Mouse (Mus musculus): ENCODE measurements around the gene Zfp39. TPM values are rescaled to one million over a fixed set of nuclear protein-coding genes. Genes with fewer than 3 reads are reported as not detected.

Zfp39 gene
- polyA plus RNA-seq (2014; fragmentation: Nextera tagmentation; extraction: Ambion mirVana): 6.7 and 7.2 TPM in 2 replicates

DNA sequence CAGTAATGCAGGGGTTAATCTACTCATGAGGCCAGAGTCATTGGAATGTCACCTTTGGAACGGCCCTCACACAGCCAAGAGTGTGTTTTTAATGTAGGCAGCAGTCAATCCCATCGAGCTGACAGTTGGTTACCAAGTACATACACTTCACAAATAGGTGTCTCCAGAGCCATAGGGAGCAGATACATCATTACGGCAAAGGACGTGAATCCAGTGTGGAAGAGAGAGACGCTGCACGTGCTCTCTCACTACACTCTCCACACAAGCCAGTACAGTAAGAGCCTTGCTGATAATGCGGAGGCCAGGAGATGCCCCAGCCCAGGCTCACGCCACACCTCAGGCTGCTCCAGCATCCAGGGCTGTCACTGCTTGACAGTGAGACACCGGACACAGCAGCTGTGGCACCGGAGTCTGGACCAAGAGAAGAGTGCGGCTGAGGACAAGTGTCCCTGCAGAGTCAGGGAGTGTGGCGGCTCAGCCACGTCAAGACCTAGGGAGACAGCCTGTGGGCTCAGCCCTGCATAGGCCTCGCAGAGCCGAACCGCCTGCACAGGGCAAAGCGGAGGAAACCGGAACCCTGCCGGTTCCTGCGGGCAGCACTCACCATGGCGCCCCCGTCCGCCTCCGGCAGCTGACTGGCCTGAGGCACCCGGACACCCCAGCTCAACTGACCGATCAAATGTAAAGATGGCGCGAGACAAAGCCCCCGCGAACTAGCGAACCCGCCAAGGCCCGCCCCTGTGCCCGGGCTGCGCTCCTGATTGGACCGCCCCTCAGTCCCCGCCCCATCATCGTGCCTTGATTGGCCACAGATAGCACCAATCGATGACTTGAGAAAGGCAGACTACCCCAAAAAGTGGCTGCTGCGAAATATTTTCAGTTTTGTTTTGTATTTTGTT, at the start of gene Zfp39:
Gene Zfp39 (minus strand): TSS at position 715 of the 899 bp plus-strand sequence.
- WGBS: under 1% methylated on average over 40 of the region's 40 CpGs
- Histone ChIP-seq H3K27ac (ENCODE audit: low read depth) (peak within 1 kb of the TSS; percentile 60), H3K9me3 (ENCODE audit: control insufficient read depth, low read length) (no peaks in the 10 kb centered on the region), H3K4me1 (replicated peaks; ENCODE audit: control insufficient read depth, insufficient read depth, low read length) (peaks cover 7% of the 10 kb centered on the region; the same call in 1 of the 2 replicates), H3K4me3 (ENCODE audit: low read depth, low read length) (peak within 1 kb of the TSS; percentile 84), H3K27me3 (replicated peaks; ENCODE audit: control insufficient read depth, insufficient read depth, low read length) (no peaks in the 10 kb centered on the region), H3K36me3 (ENCODE audit: control insufficient read depth, insufficient read depth, low read length) (peaks cover 32% of the 10 kb centered on the region), H3K9ac (ENCODE audit: low read length) (peak within 1 kb of the TSS; percentile 74), H3K4me2 (ENCODE audit: low read length) (peak within 1 kb of the TSS; percentile 81)
- ATAC-seq (replicated peaks; ENCODE audit: low FRiP score, low TSS enrichment, low read depth): peak; percentile 98
- peak; percentile 99 for DNase-seq (ENCODE audit: low spot score)

- H3K4me1 ChIP-seq (replicated peaks; ENCODE audit: control insufficient read depth, insufficient read depth, low read length): peaks cover 22% of the 10 kb centered on the region
- peak overlapping the region; percentile 94 for H3K4me2 ChIP-seq (ENCODE audit: low read length)
- peak overlapping the region; percentile 72 for H3K9ac ChIP-seq (ENCODE audit: low read length)
- H3K4me3 ChIP-seq (ENCODE audit: low read depth, low read length): peak overlapping the region; percentile 80
- DNase-seq (ENCODE audit: low spot score): peak; percentile 80
- peaks cover 19% of the 10 kb centered on the region for H3K36me3 ChIP-seq (ENCODE audit: control insufficient read depth, insufficient read depth, low read length)
- peak overlapping the region; percentile 94 for H3K27ac ChIP-seq (ENCODE audit: low read depth)
- no peaks in the 10 kb centered on the region for H3K9me3 ChIP-seq (ENCODE audit: control insufficient read depth, low read length)
- ATAC-seq (replicated peaks; ENCODE audit: low FRiP score, low TSS enrichment, low read depth): peak; percentile 1; the same call in 1 of the 2 replicates
- no peaks in the 10 kb centered on the region for H3K27me3 ChIP-seq (replicated peaks; ENCODE audit: control insufficient read depth, insufficient read depth, low read length)
- 1% methylated on average over 33 of the region's 33 CpGs for WGBS
These were observed 49.5 kb upstream of the Zfp39 start for GRCm38 (mm10) chr11:58953351-58954169.

- H3K9me3 ChIP-seq (ENCODE audit: control insufficient read depth, low read length): no peaks in the 10 kb centered on the region
- no peak overlapping the region for H3K4me2 ChIP-seq (ENCODE audit: low read length)
- H3K4me3 ChIP-seq (ENCODE audit: low read depth, low read length): no peak overlapping the region
- 76% methylated on average over 5 of the region's 5 CpGs for WGBS
- H3K27me3 ChIP-seq (replicated peaks; ENCODE audit: control insufficient read depth, insufficient read depth, low read length): no peaks in the 10 kb centered on the region
- H3K36me3 ChIP-seq (ENCODE audit: control insufficient read depth, insufficient read depth, low read length): 0 out of 2 replicates have a peak, but pooled peaks cover under 1% of the 10 kb centered on the region
- no peak overlapping the region for H3K9ac ChIP-seq (ENCODE audit: low read length)
- H3K4me1 ChIP-seq (replicated peaks; ENCODE audit: control insufficient read depth, insufficient read depth, low read length): peaks cover 17% of the 10 kb centered on the region
- H3K27ac ChIP-seq (ENCODE audit: low read depth): no peak overlapping the region
- DNase-seq (ENCODE audit: low spot score) (peak; percentile 48), ATAC-seq (replicated peaks; ENCODE audit: low FRiP score, low TSS enrichment, low read depth) (no peak)
These were observed 47.2 kb upstream of the Zfp39 start for GRCm38 (mm10) chr11:58951210-58951609.

GRCm38 (mm10) chr11:58949480-58950431, 45.7 kb upstream of the Zfp39 start:
- H3K9me3 ChIP-seq (ENCODE audit: control insufficient read depth, low read length): no peaks in the 10 kb centered on the region
- H3K27me3 ChIP-seq (replicated peaks; ENCODE audit: control insufficient read depth, insufficient read depth, low read length): no peaks in the 10 kb centered on the region
- H3K4me2 ChIP-seq (ENCODE audit: low read length): peak overlapping the region; percentile 80
- peak; percentile 71 for DNase-seq (ENCODE audit: low spot score)
- H3K4me3 ChIP-seq (ENCODE audit: low read depth, low read length): peak overlapping the region; percentile 48
- H3K4me1 ChIP-seq (replicated peaks; ENCODE audit: control insufficient read depth, insufficient read depth, low read length): peaks cover 14% of the 10 kb centered on the region
- H3K36me3 ChIP-seq (ENCODE audit: control insufficient read depth, insufficient read depth, low read length): no peaks in the 10 kb centered on the region
- H3K27ac ChIP-seq (ENCODE audit: low read depth): peak overlapping the region; percentile 93
- H3K9ac ChIP-seq (ENCODE audit: low read length): peak overlapping the region; percentile 61
- ATAC-seq (replicated peaks; ENCODE audit: low FRiP score, low TSS enrichment, low read depth): peak; percentile 13; the same call in 1 of the 2 replicates
- 8% methylated on average over 20 of the region's 20 CpGs for WGBS

GRCm38 (mm10) chr11:58948542-58949479, 44.8 kb upstream of the Zfp39 start, which contains the start of gene Hist3h2ba:
Gene Hist3h2ba, plus strand, starts transcription at chr11:58948920.
- peak within 1 kb of the TSS; percentile 93 for H3K27ac ChIP-seq (ENCODE audit: low read depth)
- WGBS: under 1% methylated on average over 47 of the region's 48 CpGs
- ATAC-seq (replicated peaks; ENCODE audit: low FRiP score, low TSS enrichment, low read depth): peak; percentile 90

GRCm38 (mm10) chr11:58947798-58948528, 43.9 kb upstream of the Zfp39 start:
- ATAC-seq (replicated peaks; ENCODE audit: low FRiP score, low TSS enrichment, low read depth) (peak; percentile 57), DNase-seq (ENCODE audit: low spot score) (no peak)
- H3K4me2 ChIP-seq (ENCODE audit: low read length): peak overlapping the region; percentile 80
- peak overlapping the region; percentile 45 for H3K9ac ChIP-seq (ENCODE audit: low read length)
- H3K27me3 ChIP-seq (replicated peaks; ENCODE audit: control insufficient read depth, insufficient read depth, low read length): no peaks in the 10 kb centered on the region
- H3K36me3 ChIP-seq (ENCODE audit: control insufficient read depth, insufficient read depth, low read length): no peaks in the 10 kb centered on the region
- peak overlapping the region; percentile 93 for H3K27ac ChIP-seq (ENCODE audit: low read depth)
- 14% methylated on average over 23 of the region's 23 CpGs for WGBS
- H3K4me3 ChIP-seq (ENCODE audit: low read depth, low read length): peak overlapping the region; percentile 48
- peaks cover 9% of the 10 kb centered on the region for H3K4me1 ChIP-seq (replicated peaks; ENCODE audit: control insufficient read depth, insufficient read depth, low read length)
- H3K9me3 ChIP-seq (ENCODE audit: control insufficient read depth, low read length): no peaks in the 10 kb centered on the region

More at GRCm38 (mm10) chr11:58948542-58949479, 44.8 kb upstream of the Zfp39 start, which contains the start of gene Hist3h2ba:
- H3K27me3 ChIP-seq (replicated peaks; ENCODE audit: control insufficient read depth, insufficient read depth, low read length): no peaks in the 10 kb centered on the region
- DNase-seq (ENCODE audit: low spot score): peak; percentile 88
- peak within 1 kb of the TSS; percentile 61 for H3K9ac ChIP-seq (ENCODE audit: low read length)
- peak within 1 kb of the TSS; percentile 80 for H3K4me2 ChIP-seq (ENCODE audit: low read length)
- no peaks in the 10 kb centered on the region for H3K36me3 ChIP-seq (ENCODE audit: control insufficient read depth, insufficient read depth, low read length)
- no peaks in the 10 kb centered on the region for H3K9me3 ChIP-seq (ENCODE audit: control insufficient read depth, low read length)
- H3K4me3 ChIP-seq (ENCODE audit: low read depth, low read length): peak within 1 kb of the TSS; percentile 48
- H3K4me1 ChIP-seq (replicated peaks; ENCODE audit: control insufficient read depth, insufficient read depth, low read length): peaks cover 14% of the 10 kb centered on the region

Data from intestine, embryonic 14.5 days (tissue).